Mouse (Mus musculus): ENCODE results near the gene Haus7.

DNA sequence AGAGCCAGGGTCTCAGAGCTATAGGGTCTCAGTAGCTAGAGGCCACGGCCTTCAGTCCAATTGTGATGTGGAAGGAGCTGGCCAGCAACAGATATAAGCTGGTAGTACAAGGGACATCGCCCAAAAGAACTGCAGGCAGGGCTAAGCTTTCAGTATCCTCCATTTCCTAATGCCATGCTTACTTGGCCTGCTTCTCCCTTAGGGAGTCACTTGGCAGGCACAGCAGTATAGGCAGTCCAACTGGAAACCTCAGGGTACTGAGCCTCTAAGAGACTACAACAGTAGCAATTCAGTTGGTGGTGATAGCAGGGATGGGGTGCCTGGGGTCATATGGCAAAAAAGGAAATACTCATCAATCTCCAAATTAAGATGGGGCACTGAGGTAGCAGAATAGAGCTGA, 18.7 kb upstream of the Haus7 start:
- TF ChIP-seq MAX (IDR thresholded peaks at IDR 0.05) (no peak), USF1 (IDR thresholded peaks at IDR 0.05; ENCODE audit: low read depth) (no peak), CTCF (IDR thresholded peaks at IDR 0.05; ENCODE audit: control insufficient read depth, insufficient read depth, insufficient read length) (no peak), MYOG (IDR thresholded peaks at IDR 0.05; ENCODE audit: control insufficient read depth, extremely low read depth, insufficient read length) (no peak), FOSL1 (IDR thresholded peaks at IDR 0.05; ENCODE audit: insufficient read depth, low read length, poor library complexity, severe bottlenecking) (no peak)

All from C2C12 (cell line).